Mouse (Mus musculus): ENCODE results near the gene Psg16.

DNA sequence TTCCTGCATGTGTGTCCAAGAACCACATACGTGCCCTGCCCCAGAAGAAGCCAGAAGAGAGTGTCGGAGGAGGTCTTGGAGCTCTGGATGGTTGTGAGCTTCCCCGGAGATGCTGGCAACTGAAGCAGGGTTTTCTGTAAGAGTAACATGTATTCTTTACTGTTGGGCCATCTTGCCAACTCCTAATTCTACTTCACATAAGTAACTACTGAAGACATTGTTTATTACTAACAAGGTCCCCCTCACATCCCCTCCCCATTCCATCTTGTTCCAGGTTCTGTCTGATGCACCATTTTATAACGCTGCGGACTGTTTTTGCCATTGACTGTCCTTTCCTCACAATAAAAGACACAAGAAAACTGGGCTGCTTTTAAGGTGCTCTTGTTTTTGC is 332 bp upstream of the Psg16 start:
- TF ChIP-seq CTCF (IDR thresholded peaks at IDR 0.05), result no peak
- TF ChIP-seq POLR2A (IDR thresholded peaks at IDR 0.05; ENCODE audit: insufficient read depth, low read depth, low read length), result no peak
- no peak for TF ChIP-seq EP300 (IDR thresholded peaks at IDR 0.05; ENCODE audit: insufficient read depth, low read depth, low read length)
